Mouse (Mus musculus) lung, adult 2 months (tissue): ENCODE measurements around the gene Btbd9.

Experiments used
- CTCF ChIP-seq: fragments of 200-500 bp; IDR thresholded peaks from 2 replicates; pipeline ENCODE4 v1.5.1; 2011; ENCODE audit warnings: mild to moderate bottlenecking, low read length, control low read depth; ENCODE audit not compliant: insufficient read depth
- POLR2A ChIP-seq: fragments of 200-500 bp; IDR thresholded peaks from 2 replicates; pipeline ENCODE4 v1.6.1; 2011; ENCODE audit warnings: low read depth, mild to moderate bottlenecking, control low read depth, low read length, borderline replicate concordance; ENCODE audit errors: extremely low read depth

- TF ChIP-seq POLR2A (no peak), CTCF (no peak)
Measured at GRCm38 (mm10) chr17:30530542-30530940, 45.7 kb downstream of the Btbd9 start.
